Mouse (Mus musculus) frontal cortex, postnatal 36 days (tissue): Measurements from ENCODE around the gene Nrm.
A peak's percentile ranks its signal among the peaks of the same experiment; 100 is the strongest.
"Not testable (repeated sequence)": the region's sequence is repeated elsewhere in the genome, so short reads cannot be mapped to it uniquely, and the experiment has no call there.

Experiments
- DNase-seq, 2 experiments: peaks; one replicate each; pipeline ENCODE4 v3.0.0; 2022; ENCODE audit warnings: low spot score in 2 of 2

The Nrm gene

GRCm38 (mm10) chr17:35834696-35835422 is 26.3 kb upstream of the Nrm start:
- DNase-seq: peak in 1 of 2 experiments; percentile 52

- no peak for DNase-seq
Observed at GRCm38 (mm10) chr17:35835424-35836140, 25.5 kb upstream of the Nrm start.

GRCm38 (mm10) chr17:35836178-35836965 is 24.7 kb upstream of the Nrm start:
- DNase-seq: peak; percentile 86 to 94

GRCm38 (mm10) chr17:35836991-35837422 is 24.1 kb upstream of the Nrm start:
- peak; percentile 77 to 80 for DNase-seq

GRCm38 (mm10) chr17:35837487-35837886 is 23.6 kb upstream of the Nrm start:
- peak; percentile 45 to 52 for DNase-seq

GRCm38 (mm10) chr17:35838122-35838544 is 23.0 kb upstream of the Nrm start, which contains the start of gene Tubb5:
TSS of gene Tubb5 (minus strand) at chr17:35838306.
- DNase-seq: peak; percentile 96 to 98

GRCm38 (mm10) chr17:35838570-35838969 is 22.5 kb upstream of the Nrm start:
- DNase-seq: no peak

- not testable (repeated sequence) for DNase-seq
Observed at GRCm38 (mm10) chr17:35839002-35839401, 22.1 kb upstream of the Nrm start.

- no peak for DNase-seq
Observed at GRCm38 (mm10) chr17:35840561-35840960, 20.6 kb upstream of the Nrm start.

- peak; percentile 99 to 100 for DNase-seq
Observed at GRCm38 (mm10) chr17:35841076-35841950, 19.8 kb upstream of the Nrm start, which contains the start of gene Mdc1. TSS of gene Mdc1 (plus strand) at chr17:35841515.

- no peak for DNase-seq
Observed at GRCm38 (mm10) chr17:35842006-35842405, 19.1 kb upstream of the Nrm start.

- no peak for DNase-seq
Observed at GRCm38 (mm10) chr17:35843514-35843913, 17.6 kb upstream of the Nrm start.

- peak; percentile 47 to 51 for DNase-seq
Observed at GRCm38 (mm10) chr17:35848112-35848511, 13.0 kb upstream of the Nrm start.

- no peak for DNase-seq
Observed at GRCm38 (mm10) chr17:35850974-35851373, 10.1 kb upstream of the Nrm start.

- DNase-seq: no peak
Observed at GRCm38 (mm10) chr17:35859371-35859770, 1.7 kb upstream of the Nrm start.

- no peak for DNase-seq
Observed at GRCm38 (mm10) chr17:35859835-35860234, 1.3 kb upstream of the Nrm start.

- DNase-seq: no peak
Observed at GRCm38 (mm10) chr17:35860831-35861197, 304 bp upstream of the Nrm start.

- no peak for DNase-seq
Observed at GRCm38 (mm10) chr17:35864832-35865353, 3.8 kb downstream of the Nrm start.

- no peak for DNase-seq
Observed at GRCm38 (mm10) chr17:35865481-35866280, 4.6 kb downstream of the Nrm start, which contains the start of gene Ppp1r18. TSS of gene Ppp1r18 (plus strand) at chr17:35865593.

- DNase-seq: peak in 1 of 2 experiments; percentile 39
Observed at GRCm38 (mm10) chr17:35866281-35866831, 5.2 kb downstream of the Nrm start.
